Mouse (Mus musculus): Measurements from ENCODE around the gene Rcl1. TPM values are rescaled to one million over a fixed set of nuclear protein-coding genes. Genes with fewer than 3 reads are reported as not detected.

Rcl1 gene
- total RNA-seq (2021), result 32.4 and 32.9 TPM in 2 replicates
- long read RNA-seq, transcript Rcl1-201 (9 exons, 1,803 nt), result major isoform, 44 of 76 reads
- long read RNA-seq, partial matches to known transcripts, result 3 of 76 reads
- long read RNA-seq, other reads (novel, unspliced or antisense), result 29 of 76 reads

DNA sequence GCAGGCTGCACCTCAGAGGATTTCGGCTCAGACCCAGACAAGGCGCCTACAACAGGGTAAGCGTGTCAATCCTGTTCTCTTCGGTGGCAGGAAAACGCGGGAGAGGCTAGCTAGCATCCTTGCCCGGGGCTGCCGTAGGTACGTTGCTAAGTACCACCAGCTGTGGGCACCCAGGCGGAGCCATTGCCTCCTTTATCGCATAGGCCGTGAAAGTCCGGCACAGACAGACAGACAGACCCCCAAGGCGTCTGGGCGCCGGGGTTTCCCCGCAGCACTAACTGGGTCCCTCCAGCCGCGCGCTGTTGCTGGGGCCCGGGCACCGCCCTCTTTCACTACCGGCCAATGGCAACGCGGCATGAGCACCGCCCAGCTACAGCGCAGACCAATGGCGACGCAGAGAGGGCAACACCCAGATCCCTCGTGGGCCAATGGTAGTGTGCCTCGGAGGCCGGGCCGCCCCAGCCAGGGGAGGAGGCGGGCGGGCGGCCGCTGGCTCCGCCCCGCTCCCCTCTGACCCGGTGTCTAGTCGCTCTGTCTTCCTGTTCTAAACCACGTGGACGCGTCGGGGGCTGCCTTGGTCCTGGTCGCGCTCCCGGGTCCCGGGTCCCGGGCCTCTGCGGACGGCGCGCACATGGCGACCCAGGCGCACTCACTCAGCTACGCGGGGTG is at the start of gene Rcl1:
Gene Rcl1 (plus strand): TSS at position 502 of the 669 bp plus-strand sequence.
- DNase-seq, result peak; percentile 95

DNA sequence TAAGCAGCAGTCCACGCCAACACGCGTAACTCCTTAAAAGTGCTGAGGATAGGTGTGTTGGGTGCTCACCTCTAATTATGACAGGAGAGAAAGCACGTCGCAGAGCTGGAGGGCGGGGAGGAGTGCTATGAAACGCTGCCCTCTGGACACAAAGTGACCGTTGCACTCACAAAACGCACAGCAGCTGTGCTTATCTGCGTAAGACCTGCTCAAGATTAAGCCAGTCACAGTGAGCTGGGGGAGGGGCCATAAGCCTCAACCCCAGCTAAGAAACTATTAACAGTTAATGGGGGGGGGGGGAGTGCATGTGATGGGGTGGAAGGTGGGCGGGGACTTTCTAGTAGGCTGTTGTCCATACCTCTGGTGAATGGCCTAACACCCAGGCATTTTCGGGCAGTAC is 48.4 kb upstream of the Rcl1 start:
- DNase-seq, result no peak

DNA sequence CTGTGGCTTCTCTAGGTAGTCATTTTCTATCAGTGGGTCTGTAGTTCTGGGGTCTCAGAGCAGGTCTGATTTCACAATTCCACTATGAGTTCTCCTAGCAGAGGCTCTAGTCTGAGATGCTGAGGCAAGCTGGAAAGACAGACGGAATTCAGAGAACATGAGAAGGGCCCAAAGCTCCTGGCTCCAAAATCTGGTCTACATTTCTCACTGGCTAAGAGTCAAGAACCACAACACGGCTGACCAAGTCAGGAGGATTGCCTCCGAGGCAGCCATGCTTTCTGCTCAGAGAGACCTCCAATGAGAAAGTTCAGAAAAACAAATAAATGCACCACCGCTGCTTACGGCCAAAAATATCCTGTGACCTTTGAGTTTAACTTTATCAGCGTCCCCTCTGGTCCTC is 46.6 kb upstream of the Rcl1 start:
- no peak for DNase-seq

DNA sequence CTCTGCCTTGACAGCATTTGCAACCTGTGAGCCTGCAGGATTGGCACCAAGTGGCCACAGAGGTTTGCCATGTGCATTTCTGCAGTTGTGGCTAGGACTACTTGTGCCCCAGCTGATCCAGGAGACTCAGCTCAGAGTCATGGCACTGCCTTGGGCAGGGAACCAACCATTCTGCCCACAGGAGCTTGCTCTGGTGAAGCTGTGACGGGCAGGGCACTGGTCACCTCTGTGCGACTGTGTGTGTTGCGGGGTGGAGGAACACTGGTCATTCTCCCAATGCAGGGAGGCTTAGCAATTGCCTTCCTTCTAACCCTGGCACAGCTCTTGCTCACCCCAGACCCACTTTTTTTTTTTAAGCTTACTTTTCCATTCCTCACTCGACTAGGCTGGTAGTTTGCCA is 45.7 kb upstream of the Rcl1 start:
- no peak for DNase-seq

DNA sequence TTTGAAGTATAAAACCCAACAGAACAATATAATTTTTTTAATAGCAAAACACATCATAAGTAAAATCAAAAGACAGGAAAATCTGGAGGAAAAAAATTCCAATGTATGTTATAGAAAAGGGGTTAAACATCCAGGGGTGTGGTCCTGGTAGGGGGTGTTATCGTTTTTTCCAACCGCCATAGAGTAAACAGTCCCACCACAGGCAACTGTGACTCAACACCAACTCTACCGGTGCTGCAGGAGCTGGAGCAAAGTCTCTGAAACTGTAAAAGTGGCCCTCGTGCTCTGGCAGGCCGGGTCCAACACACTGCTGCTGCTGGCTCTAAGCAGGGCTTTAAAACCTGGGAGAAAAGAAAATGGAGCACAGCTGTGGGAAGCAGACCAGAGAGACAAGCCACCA is 42.4 kb upstream of the Rcl1 start:
- no peak for DNase-seq

DNA sequence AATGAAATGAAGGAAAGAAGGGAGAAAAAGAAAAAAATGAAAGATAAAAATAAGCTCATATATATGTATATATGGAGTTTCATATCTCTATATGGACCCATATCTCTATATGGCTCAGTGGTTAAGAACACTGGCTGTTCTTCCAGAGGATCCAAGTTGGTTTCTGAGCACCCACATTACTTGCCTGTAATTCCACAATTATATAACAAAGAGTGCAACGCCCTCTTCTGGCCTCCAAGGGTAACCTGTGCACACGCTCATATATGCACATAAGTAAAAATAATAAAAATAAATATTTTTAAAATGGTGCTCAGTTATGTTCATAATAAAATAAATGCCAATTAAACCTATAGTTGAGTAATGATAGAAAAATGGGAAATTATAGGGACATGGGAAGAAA is 41.5 kb upstream of the Rcl1 start:
- no peak for DNase-seq

DNA sequence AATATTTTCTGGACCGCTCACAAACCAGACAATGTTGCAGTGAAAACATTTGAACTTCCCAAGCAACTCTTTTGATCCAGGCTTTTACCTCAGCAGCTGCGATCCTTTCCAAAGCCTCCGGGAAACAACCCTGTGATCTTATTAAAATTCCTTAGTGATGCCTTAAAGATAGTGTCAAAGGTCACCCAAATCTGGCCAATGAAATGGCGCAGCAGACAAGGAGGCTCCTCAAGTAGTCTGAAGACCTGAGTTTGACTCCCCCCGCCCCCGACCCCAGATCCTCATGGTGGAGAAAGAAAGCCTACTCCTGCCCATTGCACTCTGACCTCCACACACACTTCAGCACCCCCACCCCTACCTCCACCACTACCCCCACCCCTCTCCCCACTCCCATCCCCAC is 40.9 kb upstream of the Rcl1 start:
- DNase-seq, result no peak

DNA sequence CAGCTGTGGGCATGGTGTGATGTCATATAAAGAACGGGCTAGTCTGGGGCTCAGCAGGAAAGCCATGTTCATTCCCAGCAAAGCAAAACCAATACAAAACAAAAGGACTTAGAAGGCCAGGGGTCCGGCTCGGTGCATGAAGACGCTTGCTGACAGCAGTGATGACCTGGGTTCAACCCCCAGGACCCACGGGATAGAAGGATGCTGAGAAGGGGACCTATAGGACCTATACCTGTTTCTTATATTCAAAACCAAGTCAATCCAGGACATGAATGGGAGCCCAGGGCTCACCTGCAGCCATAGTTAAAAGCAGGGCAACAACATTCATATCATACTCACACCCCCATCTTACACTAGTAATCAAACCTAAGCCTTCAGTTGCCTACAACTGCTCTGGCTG is 38.2 kb upstream of the Rcl1 start:
- DNase-seq, result no peak

DNA sequence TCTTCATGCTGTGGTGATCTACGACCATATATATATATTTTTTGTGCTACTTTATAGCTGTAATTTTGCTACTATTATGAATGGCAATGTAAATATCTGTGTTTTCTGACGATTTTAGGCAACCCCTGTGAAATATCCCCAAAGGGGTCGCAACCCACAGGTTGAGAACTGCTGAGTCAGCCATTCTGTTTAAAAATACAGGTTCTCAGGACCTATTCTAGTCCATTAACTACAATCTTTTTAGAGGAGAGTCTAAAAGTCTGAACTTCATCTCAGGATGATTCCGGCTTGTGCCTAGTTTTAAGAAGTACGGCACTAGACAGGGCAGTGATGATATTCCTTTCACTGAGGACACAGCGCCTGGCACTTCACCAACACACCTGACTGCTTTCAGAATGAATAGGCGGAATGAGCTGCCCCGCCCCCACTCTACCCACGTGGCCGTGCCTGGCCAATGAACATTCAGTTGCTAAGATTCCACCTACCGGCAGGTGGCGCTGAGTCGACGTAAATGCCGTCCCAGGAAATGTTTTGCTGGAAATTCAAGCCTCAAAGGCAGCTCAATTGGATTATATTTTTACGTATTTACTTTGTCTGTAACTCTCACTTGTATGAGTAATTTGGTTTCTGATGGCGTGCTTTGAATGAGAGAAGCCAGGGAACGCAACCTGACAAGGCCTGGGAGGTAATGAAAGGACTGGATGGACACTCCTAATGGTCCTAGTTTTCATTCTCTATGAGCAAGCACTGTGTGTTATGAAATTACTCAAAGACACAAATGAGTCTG is 37.4 kb upstream of the Rcl1 start:
- DNase-seq, result peak; percentile 93

DNA sequence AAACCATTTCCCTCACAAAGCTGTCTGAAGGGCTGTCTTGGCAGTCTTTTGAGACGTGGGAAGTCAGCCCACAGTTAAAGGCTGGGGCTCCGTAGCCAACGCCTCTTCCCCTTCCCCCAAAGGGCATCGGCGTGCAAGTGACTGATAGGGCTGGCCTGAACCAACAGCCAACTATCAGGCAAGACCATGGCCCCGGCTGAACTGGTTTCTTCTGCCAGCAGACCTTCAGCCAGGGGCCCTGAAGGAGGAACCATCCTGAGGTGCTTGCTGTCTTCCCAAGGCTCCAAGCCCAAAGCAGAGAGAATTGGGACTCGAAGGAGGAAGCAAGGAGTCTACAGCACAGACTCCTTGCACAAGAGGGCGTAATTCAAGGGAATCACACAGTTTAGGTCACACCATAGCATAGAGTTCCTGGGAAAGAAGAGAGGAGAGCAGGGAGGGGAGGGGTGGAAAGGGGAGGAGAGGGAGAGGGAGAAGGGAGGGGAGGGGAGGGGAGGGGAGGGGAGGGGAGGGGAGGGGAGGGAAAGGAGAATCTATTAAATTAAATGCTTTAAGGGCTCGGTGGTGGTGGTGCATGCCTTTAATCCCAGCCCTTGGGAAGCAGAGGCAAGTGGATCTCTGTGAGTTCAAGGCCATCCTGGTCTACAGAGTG is 36.6 kb upstream of the Rcl1 start:
- peak; percentile 26 for DNase-seq

DNA sequence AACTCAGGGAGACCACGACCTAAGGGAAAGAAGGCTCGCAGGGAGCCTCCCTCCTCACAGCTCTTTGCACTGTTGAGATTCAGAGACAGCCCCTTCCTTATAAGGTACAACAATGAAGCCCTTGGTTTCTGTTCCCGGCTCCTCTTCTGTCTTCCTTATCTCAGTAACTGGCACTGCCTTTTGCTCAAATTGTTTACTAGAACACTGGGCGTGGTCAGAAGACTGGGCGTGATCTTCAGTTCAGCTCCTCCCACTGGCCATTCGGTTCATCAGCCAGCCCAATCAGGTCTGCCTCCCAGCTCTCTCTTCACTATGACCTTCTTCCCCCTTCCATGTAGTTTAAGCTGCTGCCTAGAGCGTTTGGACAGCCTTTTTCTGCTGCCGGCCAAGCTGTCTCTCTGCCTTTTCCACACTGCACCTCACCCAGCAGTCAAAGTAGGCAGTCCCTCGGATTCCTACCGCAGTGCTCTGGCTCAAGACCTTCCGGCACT is 34.1 kb upstream of the Rcl1 start:
- DNase-seq, result peak; percentile 67

DNA sequence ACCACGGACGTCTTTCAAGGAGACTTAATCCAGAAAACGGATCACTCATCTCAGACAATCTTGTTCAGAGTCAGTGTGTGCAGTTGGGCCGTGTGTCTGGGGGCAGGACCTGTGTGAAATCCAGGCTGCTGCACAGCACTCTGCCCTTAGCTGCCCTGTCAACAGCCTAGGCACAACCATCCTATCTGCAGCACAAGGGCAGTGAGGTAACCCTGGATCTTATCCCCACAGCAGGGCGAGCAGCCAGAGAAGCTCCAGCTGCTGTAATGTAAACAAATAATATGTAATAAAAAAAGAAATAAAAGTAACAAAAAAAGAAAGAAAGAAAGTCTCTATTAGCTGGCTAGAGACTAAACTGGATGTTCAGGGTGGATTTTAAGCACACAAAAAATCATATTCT is 32.0 kb upstream of the Rcl1 start:
- no peak for DNase-seq

DNA sequence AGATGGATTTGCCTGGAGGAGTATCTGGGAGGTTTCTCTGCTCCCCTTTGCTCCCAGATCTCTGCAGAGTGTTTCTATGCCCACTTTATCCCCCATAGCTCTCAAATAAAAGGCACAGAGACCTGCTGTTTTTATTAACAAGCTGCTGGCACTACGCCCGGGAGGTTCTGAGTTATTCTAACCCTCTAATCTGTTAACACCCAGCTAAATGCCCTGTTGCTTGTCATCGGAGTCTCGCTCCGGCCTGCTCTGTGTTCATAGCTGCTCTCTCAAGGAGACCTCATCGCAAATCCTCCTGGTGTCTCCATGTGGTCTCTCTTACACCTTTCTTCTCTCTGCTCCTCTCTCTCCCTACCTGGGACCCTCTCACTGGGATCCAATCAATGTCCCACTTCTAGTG is 26.4 kb upstream of the Rcl1 start:
- peak; percentile 13 for DNase-seq

DNA sequence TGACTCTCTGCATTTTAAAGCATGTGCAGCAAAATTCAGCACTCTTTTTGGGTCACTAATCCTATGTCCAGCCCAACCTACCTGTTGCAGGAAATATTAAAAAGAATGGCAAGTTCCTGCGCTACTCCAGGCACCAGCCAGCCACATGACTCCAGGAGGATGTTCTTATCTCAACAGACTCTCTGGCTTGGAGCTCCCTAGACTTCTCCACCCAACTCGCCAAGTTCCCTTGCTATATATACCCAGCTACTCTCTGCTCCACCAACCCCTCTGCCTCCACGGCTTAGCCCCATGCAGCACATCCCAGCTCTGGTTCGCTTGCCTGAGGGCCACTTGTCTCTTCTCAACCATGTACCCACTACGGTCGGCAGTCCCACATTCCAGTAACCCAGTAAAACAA is 12.5 kb upstream of the Rcl1 start:
- DNase-seq, result no peak

DNA sequence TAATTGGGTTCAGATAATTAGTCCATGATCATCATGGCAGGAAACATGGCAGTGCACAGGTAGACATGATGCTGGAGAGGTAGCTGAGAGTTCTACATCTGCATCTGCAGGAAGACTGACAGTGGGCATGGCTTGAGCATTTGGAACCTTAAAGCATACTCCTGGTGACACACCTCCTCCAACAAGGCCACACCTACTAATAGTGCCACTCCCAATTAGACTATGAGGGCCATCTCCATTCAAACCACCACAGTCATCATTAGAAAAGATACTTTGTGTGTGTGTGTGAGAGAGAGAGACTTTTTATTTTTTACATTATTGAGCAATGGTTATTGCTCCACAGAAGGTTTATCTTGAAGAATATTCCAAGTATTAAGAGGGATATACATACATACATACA is 9.0 kb upstream of the Rcl1 start:
- DNase-seq, result no peak

DNA sequence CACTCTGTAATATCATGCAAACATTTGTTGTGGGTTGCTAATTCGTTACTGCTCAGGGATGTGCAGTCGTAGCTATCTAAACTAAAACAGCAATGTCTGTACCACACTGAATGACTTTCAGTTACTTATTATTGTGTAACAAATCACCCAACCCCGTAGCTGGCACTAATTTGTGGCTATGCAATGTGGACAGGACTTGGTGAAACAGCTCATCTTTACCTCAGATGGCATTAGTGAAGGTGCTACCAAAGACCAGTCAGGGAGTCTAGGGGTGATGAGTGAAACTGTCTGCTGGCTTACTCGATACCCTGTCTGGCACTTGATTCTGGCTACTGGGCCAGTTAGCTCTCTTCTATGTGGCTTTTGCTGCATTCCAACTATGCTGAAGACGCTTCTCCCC is 2.1 kb upstream of the Rcl1 start:
- DNase-seq, result no peak

DNA sequence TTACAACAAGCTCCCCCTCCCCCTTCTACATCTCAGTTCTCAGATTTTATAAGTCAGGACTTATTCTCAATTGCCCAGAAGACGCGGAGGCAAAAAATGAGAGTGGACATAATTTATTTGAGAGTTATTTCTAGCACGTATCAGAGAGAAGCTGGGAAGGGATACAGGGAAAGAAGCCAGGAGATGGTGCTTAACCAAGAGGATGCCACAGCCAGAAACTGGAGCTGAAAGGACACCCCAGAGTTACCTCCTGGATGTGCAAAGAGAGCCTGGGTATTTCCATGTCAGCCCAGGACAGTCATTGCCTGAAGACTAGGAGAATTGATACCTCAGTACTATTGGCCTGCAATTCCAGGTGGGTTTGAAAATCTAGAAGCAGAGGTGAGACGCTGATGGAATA is 1.6 kb upstream of the Rcl1 start:
- DNase-seq, result no peak

DNA sequence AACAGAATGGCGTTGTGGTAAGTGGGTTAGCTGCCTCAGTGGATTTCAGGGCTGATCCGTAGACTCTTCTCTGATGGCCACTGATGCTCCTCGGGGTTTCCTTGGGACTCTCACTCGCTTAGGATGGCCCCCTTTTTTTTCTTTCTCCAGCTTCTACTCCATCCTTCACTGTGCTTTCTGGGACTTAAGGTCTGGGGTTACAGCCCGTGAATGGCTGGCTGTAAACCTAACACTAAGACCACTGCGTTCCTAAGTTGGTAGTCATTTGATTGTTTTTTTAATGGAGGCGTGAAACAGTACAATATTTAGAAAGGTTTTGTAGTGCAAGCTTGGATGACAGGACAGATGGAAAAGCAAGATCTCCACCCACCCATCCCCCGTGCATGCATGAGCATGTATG is 914 bp upstream of the Rcl1 start:
- no peak for DNase-seq

DNA sequence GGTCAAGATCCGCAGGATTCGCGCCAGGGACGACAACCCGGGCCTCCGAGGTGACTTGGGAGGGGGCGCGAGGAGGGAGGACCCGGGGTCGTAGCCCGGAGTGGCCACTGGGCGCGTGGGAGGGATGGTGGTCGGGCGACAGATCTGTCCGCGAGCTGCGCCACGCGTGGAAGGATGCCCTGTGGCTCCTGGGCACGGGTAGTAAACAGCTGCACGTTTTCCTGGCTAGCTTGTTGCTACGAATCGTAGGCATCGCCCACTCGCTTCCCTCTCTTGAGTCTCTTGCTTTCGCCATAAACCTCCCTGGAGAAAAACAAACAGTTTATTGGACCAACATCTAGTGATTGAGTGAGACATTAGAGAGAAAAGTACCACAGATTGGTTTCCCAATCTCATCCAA is 416 bp downstream of the Rcl1 start:
- DNase-seq, result no peak

DNA sequence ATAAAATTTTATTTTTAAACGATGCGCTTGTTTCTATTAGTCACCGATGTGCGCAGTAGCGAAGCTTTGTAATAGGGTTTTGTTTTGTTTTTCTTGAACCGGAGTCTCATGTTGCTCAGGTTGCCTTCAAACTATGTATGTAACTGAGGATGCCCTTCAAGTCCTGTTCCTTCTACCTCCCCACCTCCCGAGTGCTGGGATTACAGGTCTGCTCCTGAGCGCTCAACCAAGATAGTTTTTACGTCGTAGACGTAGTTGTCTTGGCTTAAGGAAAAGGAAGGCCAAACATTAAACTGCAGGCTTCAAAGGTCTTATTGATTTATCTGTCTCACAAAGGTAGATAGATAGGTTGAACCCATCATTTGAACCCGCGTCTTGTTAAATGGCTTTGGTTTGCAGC is 923 bp downstream of the Rcl1 start:
- DNase-seq, result no peak

DNA sequence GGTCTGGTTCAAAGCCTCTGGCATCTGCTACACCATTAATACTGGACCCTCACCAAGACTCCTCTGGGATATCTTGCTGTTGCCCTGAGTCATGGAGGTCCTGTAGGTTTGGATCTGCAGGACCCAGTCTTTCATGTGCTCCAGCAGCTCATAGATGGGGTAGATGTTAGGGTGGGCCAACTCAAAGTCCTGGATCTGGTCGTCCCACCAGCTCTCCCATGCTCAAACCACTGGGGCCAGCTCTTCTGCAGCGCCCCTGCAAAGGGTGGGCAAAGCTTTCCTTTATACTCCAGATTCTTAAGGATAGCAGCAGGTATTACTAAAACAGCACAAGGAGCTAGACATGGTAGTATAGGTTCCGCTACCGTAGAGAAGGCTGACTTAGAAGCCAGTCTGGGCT is 4.6 kb downstream of the Rcl1 start:
- no peak for DNase-seq

DNA sequence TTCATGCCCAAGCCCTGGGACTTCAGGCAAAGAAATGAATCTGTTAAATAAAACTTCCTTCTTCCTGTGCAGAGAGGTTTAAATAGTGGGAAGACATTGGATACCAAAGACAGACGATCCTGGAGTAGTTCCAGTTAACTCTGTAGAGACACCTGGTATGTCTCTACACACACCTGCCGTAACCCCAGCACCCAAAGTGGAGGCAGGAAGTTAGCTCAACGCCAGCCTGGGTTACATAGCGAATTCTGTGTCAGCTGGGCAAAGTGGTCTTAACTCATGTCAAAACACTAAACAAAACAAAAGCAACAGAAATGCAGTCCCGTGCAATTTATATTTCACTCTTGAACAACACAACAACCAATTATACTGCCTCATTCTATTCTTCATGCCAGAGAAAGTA is 5.1 kb downstream of the Rcl1 start:
- no peak for DNase-seq

DNA sequence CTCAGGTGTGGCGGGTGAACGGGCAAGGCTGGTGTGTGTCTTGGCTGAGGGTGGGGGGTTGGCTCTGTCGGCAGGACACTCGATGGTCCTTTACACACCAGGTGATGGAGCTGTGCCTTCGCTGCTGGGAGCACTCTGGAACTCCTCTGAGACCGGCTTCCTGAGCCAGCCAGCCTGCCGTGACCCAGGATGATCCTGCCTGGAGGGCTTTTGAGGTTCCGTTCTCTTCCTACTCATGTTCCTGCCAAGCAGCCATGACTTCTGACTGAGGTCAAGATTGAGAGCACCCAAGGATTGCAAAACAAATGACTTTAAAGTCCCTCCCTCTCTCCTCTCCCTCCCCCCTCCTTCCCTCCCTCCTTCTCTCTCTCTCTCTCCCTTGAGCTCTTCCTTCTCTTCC is 11.5 kb downstream of the Rcl1 start:
- peak; percentile 17 for DNase-seq
